Mouse (Mus musculus) yolk sac, embryonic 10.5 days (tissue): ENCODE data around the gene Palld.
A peak's percentile ranks its signal among the peaks of the same experiment; 100 is the strongest.

Source experiments
- DNase-seq: peaks from one replicate; pipeline ENCODE4 v3.0.0-alpha.2; 2017; ENCODE audit warnings: low spot score

Gene Palld

GRCm38 (mm10) chr8:61685280-61685679 lies 217.2 kb downstream of the Palld start:
- no peak for DNase-seq

- DNase-seq = no peak
Observed at GRCm38 (mm10) chr8:61684280-61684939, 218.1 kb downstream of the Palld start.

- no peak for DNase-seq
Observed at GRCm38 (mm10) chr8:61682902-61683301, 219.6 kb downstream of the Palld start.

- no peak for DNase-seq
Observed at GRCm38 (mm10) chr8:61681217-61681616, 221.3 kb downstream of the Palld start.

GRCm38 (mm10) chr8:61677227-61677626 lies 225.3 kb downstream of the Palld start:
- DNase-seq = no peak

- DNase-seq = no peak
Observed at GRCm38 (mm10) chr8:61671151-61671550, 231.3 kb downstream of the Palld start.

- no peak for DNase-seq
Observed at GRCm38 (mm10) chr8:61670376-61670775, 232.1 kb downstream of the Palld start.

- no peak for DNase-seq
Observed at GRCm38 (mm10) chr8:61666919-61667318, 235.6 kb downstream of the Palld start.

GRCm38 (mm10) chr8:61665021-61665420 lies 237.5 kb downstream of the Palld start:
- no peak for DNase-seq

GRCm38 (mm10) chr8:61664162-61664561 lies 238.3 kb downstream of the Palld start:
- DNase-seq = no peak

GRCm38 (mm10) chr8:61662829-61663228 lies 239.7 kb downstream of the Palld start:
- no peak for DNase-seq

GRCm38 (mm10) chr8:61661611-61662010 lies 240.9 kb downstream of the Palld start:
- DNase-seq = no peak

- no peak for DNase-seq
Observed at GRCm38 (mm10) chr8:61660961-61661360, 241.5 kb downstream of the Palld start.

GRCm38 (mm10) chr8:61651955-61652354 lies 250.5 kb downstream of the Palld start:
- DNase-seq = no peak

- DNase-seq = no peak
Observed at GRCm38 (mm10) chr8:61646195-61646835, 256.2 kb downstream of the Palld start.

- DNase-seq = no peak
Observed at GRCm38 (mm10) chr8:61645642-61646041, 256.8 kb downstream of the Palld start.

GRCm38 (mm10) chr8:61643215-61643614 lies 259.3 kb downstream of the Palld start:
- no peak for DNase-seq

GRCm38 (mm10) chr8:61642358-61642847 lies 260.1 kb downstream of the Palld start:
- no peak for DNase-seq

- no peak for DNase-seq
Observed at GRCm38 (mm10) chr8:61639596-61639995, 262.9 kb downstream of the Palld start.

- peak; percentile 74 for DNase-seq
Observed at GRCm38 (mm10) chr8:61639008-61639407, 263.5 kb downstream of the Palld start.

GRCm38 (mm10) chr8:61637736-61638135 lies 264.8 kb downstream of the Palld start:
- DNase-seq = no peak

GRCm38 (mm10) chr8:61634811-61635210 lies 267.7 kb downstream of the Palld start:
- DNase-seq = peak; percentile 40

GRCm38 (mm10) chr8:61632331-61632730 lies 270.2 kb downstream of the Palld start:
- DNase-seq = no peak

GRCm38 (mm10) chr8:61629631-61629968 lies 272.9 kb downstream of the Palld start:
- DNase-seq = no peak
